Mouse (Mus musculus) myocyte (in vitro differentiated cells): ENCODE results near the gene Arhgap15.

Experiments used
- E2F4 ChIP-seq: IDR thresholded peaks from one replicate; pipeline ENCODE4 v1.6.1; 2011; ENCODE audit warnings: mild to moderate bottlenecking, control low read depth, moderate library complexity; ENCODE audit not compliant: insufficient read depth
- MYOG ChIP-seq, 3 experiments: IDR thresholded peaks; one replicate each; pipeline ENCODE4 v1.6.1; 2011; ENCODE audit warnings: control low read depth in 2 of 3, low read depth in 2 of 3, mild to moderate bottlenecking in 2 of 3; ENCODE audit not compliant: insufficient read length in 2 of 3, control insufficient read depth in 1 of 3, insufficient read depth in 1 of 3
- REST ChIP-seq: IDR thresholded peaks from one replicate; pipeline ENCODE4 v1.6.1; 2011; ENCODE audit warnings: mild to moderate bottlenecking, control low read depth, moderate library complexity; ENCODE audit not compliant: insufficient read depth, insufficient read length

- TF ChIP-seq E2F4 (no peak), REST (no peak), MYOG (IDR thresholded peaks at IDR 0.05; ENCODE audit: control insufficient read depth in 1 of 3, insufficient read depth in 1 of 3, insufficient read length in 2 of 3, low read depth in 2 of 3) (no peak)
Measured at GRCm38 (mm10) chr2:44306137-44306536, 557.5 kb downstream of the Arhgap15 start.
